Mouse (Mus musculus) frontal cortex, postnatal 25 days (tissue): ENCODE data around the gene Asf1b.

Experiments
- DNase-seq, 2 experiments: peaks; one replicate each; pipeline ENCODE4 v3.0.0; 2022; ENCODE audit warnings: low spot score in 2 of 2

The Asf1b gene

GRCm38 (mm10) chr8:83955106-83955957, at the start of gene Asf1b, which contains the start of gene Gm10644:
Asf1b (plus strand) TSS chr8:83955507.
Gm10644 (minus strand) TSS chr8:83955205.
- DNase-seq, result peak; percentile 93 to 96

- DNase-seq, result no peak
Measured at GRCm38 (mm10) chr8:83908583-83908982, 46.7 kb upstream of the Asf1b start.

GRCm38 (mm10) chr8:83909311-83909710, 46.0 kb upstream of the Asf1b start:
- DNase-seq, result no peak

GRCm38 (mm10) chr8:83911809-83912731, 43.2 kb upstream of the Asf1b start:
- no peak for DNase-seq

GRCm38 (mm10) chr8:83914232-83914631, 41.1 kb upstream of the Asf1b start:
- DNase-seq, result no peak

- DNase-seq, result no peak
Measured at GRCm38 (mm10) chr8:83914860-83915259, 40.4 kb upstream of the Asf1b start.

- peak in 1 of 2 experiments; percentile 57 for DNase-seq
Measured at GRCm38 (mm10) chr8:83916015-83916414, 39.3 kb upstream of the Asf1b start.

GRCm38 (mm10) chr8:83917566-83917965, 37.7 kb upstream of the Asf1b start:
- DNase-seq, result no peak

GRCm38 (mm10) chr8:83921558-83921957, 33.7 kb upstream of the Asf1b start:
- DNase-seq, result peak; percentile 78 to 87

- no peak for DNase-seq
Measured at GRCm38 (mm10) chr8:83922727-83923126, 32.6 kb upstream of the Asf1b start.

GRCm38 (mm10) chr8:83924585-83924984, 30.7 kb upstream of the Asf1b start:
- no peak for DNase-seq

- DNase-seq, result no peak
Measured at GRCm38 (mm10) chr8:83926266-83926665, 29.0 kb upstream of the Asf1b start.

GRCm38 (mm10) chr8:83934222-83934621, 21.1 kb upstream of the Asf1b start:
- no peak for DNase-seq

GRCm38 (mm10) chr8:83934994-83935393, 20.3 kb upstream of the Asf1b start:
- DNase-seq, result no peak

GRCm38 (mm10) chr8:83935435-83935834, 19.9 kb upstream of the Asf1b start:
- DNase-seq, result no peak

- no peak for DNase-seq
Measured at GRCm38 (mm10) chr8:83937645-83938044, 17.7 kb upstream of the Asf1b start.

- DNase-seq, result no peak
Measured at GRCm38 (mm10) chr8:83938330-83938729, 17.0 kb upstream of the Asf1b start.

GRCm38 (mm10) chr8:83941066-83941677, 14.1 kb upstream of the Asf1b start:
- DNase-seq, result no peak

GRCm38 (mm10) chr8:83942446-83942845, 12.9 kb upstream of the Asf1b start:
- no peak for DNase-seq

GRCm38 (mm10) chr8:83945540-83945939, 9.8 kb upstream of the Asf1b start:
- no peak for DNase-seq

GRCm38 (mm10) chr8:83954749-83955105, 580 bp upstream of the Asf1b start:
- DNase-seq, result no peak

GRCm38 (mm10) chr8:83955958-83956218, 581 bp downstream of the Asf1b start:
- no peak for DNase-seq
